Mouse (Mus musculus) embryo, embryonic 11 days (tissue): ENCODE measurements around the gene Usp38.
A peak's percentile ranks its signal among the peaks of the same experiment; 100 is the strongest.
"Not testable (repeated sequence)": the region's sequence is repeated elsewhere in the genome, so short reads cannot be mapped to it uniquely, and the experiment has no call there.

ENCODE experiments used
- DNase-seq: peaks from one replicate; pipeline ENCODE4 v3.0.0-alpha.2; 2015

Usp38 gene

DNA sequence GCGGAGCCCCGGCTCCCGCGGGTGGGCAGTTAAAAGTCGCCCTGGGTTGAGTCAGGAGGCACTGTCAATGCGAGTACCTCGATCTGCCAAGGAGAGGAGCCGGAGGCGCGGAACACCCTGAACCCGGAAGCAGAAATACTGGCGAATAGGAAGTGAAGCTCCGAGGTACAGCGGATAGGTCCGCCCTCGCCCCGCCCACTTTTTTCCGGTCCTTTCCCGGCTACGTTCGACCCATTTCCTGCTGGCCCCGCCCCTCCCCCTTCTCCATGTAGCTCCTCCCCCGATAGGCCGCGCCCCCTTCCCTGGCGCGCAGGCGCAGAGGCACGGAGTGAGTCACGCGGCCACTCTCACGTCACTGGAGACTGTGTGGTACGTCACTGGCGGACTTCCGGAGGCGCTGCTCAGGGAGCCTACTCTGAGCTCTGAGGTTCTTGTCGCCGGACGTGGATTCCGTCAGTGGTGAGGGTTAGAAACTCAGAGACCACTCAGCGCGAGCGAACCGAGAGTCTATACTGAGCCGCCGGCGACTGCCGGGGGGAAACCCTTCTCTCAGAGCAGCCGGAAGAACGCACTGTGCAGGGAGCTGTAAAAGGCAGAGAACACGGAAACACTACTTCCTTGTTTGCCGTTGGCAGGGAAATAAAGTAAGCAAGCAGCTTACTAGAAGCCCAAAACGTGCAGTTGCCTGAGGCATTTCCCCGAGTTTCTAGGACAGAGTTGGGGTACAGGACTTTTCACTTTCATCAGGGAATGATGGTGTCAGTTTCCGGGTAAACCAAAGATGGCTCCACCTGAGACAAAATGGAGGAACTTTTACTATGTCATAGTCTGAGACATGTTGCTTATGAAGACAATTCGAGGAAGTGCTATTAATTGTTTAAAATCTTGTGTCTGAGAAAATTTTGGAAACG, at the start of gene Usp38:
TSS of gene Usp38 (minus strand) at position 140 of the 911 bp plus-strand sequence.
- DNase-seq = peak; percentile 98

DNA sequence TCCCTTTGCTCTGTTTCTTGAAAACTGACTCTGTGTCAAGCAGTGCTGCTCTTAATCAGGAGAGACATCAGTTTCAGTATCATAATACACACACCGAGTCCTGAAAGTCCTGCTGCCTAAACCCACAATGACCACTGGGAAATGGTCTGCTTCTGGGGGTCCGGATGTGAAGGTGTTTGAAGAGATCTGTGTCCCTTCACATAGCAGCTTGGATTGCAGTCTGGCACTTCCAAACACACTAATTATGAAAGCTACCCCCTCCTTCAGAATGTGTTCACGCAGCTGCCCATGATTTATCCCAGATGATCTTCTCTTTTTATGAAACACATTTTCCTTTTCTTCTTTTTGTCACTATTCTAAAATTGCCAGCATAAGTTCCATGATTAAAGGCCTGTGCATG, 47.8 kb upstream of the Usp38 start:
- no peak for DNase-seq

DNA sequence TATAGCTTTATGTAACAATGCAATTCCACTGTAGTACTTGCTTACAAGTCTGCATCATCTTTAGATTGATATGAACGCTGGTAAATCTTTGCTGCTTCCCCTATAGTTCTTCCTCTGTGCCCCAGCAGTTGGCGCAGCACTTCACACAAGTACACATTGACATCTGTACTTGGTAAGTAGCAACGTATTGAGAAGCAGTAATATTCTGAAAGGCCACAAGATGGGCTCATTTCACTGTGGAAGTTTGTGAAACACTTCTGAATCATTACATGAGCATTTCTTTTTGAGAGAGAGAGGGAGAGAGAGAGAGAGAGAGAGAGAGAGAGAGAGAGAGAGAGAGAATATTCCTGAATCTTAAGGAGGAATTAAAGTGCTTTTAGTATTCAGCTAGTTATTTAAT, 47.2 kb upstream of the Usp38 start:
- DNase-seq = peak; percentile 54

DNA sequence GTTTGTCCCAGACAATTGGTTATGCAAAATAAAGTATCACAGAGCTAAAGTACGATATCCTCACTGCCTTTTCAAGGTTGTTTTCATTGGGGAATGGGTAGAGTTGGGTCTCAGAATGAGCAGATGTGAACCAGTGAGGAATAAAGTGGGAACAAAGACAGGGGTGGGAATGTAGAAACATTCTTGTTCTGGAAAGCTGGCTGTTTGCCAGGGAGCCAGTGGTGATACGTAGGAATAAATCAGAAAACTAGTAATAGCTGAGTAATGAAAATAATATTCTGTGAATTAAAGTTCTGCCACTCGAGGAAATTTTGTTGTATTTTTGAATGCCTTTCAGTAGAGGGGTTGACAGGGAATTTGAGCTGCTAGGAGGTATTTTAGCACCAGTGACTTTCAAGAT, 29.5 kb upstream of the Usp38 start:
- no peak for DNase-seq

DNA sequence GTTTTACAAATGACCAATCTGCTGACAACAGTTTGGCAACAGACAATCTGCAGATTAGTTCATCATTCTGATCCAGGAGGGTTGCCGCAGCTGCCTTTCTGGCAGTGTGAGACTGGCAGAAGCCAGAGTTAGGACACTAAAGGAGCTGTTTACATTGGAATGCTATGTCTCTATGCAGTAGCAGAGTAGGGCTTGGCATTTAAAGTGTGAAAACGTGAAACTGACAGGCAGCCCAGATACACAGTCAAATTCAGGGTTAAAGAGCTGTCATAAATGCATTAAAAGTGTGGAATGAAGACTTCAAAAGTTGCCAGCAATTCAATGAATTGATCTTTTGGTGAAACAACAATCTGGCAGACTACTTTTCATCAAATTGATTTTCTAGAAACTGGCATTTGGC, 13.3 kb upstream of the Usp38 start:
- no peak for DNase-seq

DNA sequence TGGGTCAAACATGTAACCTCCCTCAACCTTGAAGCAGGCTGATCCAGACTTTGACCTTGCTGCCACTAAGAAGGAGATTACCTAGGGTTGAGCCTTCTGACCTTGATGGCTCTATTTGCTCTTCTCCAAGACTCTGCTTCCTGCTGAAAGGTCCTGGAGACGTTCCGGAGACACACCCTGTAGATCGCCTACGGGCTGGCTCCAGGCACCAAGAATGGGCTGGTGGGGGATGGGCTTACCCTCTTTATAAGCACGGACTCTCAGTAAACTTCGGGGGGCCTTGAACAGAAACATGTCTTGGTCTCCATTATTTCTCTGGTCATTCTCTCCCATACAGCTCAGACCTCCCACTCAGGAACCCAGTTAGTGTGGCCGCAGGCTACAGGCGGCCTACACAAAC, 2.8 kb upstream of the Usp38 start:
- DNase-seq = not testable (repeated sequence)

DNA sequence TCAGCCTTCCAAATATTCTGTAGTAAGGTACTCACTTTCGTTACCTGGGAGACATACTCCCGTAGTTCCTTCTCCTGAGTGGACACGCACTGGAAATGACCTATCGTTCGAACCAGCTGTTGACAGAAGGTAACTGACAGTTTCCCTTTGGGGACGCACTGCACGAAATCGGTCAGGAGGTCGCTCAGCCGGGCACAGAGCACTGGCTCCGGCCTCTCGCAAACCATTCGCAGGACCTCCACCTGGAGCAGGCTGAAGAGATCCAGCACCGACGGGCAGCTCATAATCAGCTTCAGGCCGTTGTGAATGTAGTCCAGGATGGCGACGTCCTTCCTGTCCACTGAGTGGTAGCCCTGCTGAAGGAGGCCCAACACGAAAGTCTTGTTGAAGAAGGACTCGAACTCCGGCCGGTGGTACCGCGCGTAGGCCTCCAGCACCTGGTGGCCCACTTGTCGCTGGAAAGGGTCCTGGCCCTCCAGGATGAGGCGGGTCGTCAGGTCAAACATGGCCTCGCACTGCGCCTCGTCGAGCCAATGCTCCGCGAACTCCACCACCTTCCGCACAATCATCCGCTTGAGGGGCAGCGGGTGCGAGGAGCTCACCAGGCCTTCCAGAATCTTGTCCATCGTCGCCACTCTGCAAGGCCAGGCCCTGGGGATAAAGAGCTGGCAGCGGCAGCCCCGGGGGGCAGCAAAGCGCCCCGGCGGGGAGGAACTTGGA, 757 bp downstream of the Usp38 start:
- DNase-seq = peak; percentile 24

DNA sequence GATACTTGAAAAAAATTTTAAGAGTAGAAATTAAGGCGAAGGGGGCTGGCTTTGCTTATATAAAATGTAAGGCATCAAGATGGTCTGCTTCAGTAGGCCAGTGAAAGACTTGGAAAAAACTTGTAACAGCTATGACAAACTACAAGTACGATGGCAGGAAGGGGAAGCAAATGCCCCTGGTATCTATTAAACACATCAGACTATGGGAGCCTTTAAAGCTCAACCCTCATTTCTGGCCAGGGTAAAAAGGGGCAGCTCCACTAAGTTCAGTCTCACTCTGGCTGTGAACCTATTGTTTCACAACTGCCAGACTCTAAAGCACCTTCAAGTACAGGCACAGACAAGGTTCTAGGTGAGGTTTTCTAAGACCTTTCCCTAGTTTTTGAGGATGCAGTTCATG, 2.0 kb downstream of the Usp38 start:
- DNase-seq = no peak

DNA sequence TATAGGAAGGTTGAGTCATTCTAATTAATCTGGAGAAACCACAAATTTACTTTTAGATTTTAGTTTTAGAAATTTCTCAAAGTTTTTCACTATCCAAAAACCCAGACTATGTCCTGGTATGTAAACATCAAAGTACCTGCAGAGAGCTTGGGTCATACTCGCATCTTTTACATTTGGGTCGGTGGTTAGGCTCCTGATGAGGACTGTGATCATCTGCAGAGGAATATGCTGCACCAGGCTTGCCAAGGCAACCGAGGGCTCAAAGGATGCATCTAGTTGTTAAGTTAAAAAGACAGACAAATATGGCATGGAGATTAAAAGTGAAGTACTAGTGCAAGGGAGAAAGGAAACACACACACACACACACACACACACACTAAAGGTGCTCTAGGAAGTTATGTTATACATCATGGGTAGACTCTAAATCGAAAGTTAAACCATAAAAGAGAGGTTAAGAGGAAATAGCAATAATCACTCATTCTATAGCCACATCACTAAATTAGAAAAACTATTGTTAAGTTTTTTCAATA, 2.6 kb downstream of the Usp38 start:
- DNase-seq = no peak

DNA sequence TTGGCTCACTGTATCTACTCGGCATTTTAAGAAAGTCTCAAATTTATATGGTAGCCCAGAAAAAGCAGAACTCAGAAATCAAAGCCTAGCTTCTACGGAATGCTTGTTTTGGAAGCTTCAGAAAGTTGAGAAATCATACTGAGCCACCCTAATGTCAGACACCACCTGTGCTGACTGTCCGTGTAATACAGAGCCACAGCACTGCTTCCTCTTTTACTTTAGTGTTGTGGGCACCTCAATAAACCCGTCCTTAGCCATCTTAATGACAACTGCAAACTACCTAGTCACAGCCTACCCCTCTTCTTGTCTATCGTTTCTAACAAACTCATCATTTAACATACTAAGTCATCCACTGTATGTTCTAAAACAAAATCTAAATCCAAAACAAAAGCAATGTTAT, 4.3 kb downstream of the Usp38 start:
- no peak for DNase-seq

DNA sequence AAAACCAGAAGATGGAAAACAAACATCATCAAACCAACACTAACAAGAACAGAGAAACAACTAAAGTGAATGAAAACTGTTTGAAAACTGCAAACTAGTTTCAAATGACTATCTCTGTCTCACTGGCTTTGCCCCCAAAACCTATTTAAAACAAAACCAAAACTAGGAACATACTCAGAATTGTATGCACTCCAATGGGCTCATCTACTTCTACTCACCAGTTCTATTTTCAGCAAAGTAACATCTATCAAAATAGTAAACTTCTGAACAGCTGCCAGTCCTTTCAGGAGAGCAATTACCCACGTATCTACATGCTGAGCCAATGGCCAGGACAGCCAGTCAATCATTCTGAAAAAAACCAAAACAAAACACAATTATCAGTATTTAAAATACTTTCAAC, 9.6 kb downstream of the Usp38 start:
- no peak for DNase-seq

DNA sequence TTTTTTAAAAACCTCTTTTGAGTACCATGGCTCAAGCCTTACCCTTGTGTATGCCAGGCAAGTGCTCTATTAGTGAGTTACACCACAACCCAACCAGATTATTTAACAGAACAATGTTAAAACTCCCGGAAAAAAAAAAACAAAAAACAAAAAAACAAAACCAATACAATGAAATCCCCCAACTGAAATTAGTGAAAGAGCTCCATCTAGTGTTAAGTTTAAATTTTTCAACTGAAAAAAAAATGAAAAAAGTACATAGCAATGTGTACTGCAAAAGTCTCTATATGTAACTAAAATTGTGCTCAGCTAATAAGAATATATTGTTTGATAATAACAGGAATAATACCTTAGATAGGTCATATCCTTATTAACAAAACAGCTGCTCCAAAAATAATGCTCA, 18.1 kb downstream of the Usp38 start:
- DNase-seq = peak; percentile 39

DNA sequence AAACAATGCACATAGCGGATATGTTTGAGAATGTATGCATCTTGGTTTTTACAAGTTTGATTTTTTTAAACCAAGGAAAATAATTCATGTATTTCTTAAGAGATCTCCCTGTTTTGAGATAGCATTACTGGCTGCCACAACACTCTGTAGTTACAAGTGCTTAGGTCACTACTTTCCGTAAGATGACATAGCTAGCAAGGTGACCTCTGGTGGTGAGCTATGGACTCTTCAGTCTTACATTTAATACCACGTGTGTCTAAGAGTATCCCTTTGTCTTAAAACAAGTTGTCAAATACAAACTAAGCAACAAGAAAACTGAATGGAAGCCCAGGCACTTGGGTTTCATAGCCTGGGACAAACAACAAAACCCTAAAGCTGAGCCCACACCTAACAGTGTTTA, 22.8 kb downstream of the Usp38 start:
- peak; percentile 72 for DNase-seq

DNA sequence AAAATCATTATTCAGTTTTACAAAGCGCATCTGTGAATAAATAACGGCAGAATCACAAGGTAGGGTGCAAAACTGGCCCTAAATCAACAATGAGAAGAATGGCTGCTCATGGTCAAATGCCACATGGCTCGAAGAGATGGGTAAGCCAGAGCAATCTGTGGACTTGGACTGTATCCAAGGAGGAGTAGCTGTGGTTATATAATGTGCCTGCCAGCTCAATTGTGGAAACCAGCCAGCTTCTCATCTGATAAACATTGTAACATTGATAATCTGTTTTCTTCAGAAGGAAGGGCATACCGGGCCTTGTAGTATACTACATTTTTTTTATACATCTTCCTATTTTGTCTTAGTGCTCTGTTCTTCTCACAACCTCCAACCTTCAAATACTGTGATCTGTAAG, 31.9 kb downstream of the Usp38 start:
- DNase-seq = no peak

DNA sequence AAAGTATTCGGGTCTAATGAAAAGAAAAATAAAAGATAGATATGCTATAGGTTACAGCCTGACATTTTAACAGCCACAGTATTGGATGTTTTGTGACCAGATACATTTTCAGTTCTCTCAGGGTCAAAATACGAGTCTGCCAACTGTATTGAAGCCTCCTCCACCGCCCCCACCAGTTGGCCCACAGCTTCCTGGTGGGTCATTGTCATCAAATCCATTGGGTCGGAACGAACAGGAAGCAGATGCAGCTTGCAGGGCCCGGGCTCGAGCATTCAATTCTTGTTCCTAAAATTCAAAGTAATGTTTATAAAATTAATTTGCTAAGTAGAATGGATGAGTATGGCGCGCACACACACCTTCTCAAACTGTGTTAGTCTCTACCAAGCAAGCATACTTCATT, 33.0 kb downstream of the Usp38 start:
- no peak for DNase-seq

DNA sequence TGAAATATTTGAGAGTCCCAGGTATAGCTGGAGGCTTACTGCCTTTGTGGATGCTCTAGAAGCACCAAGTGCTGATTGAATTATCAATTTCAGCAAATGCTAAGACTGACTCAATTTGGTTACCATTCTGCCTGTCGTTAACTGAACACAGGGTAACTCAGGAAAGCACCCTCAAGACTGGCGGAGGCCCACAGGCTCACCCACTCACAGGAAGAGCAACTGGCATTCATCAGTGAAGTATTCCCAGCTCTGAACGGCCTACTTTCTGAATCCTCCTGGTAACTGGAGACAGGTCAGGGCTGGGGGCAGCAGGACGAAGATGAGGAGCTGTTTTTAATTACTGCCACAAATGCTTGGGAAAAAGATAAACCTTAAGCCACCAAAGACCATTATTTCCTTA, 34.7 kb downstream of the Usp38 start:
- DNase-seq = no peak

DNA sequence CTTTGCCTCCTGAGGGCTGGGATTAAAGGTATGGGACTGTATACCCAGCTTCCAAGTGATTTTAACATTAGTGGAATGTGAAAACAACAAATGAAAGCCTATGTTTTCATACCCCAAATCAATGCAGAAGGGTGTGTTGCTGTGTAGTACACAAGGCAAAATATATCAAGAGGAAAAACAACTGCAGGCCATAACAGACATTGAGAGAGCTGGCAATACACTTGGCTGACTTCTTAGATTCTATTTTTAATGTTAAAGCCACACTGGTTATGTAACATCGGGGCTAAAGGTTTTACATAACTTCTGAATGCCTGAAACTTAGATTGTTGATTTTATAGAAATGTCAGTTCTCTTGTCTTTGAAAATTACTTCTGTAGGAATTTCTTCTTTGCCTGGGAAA, 37.5 kb downstream of the Usp38 start:
- no peak for DNase-seq

DNA sequence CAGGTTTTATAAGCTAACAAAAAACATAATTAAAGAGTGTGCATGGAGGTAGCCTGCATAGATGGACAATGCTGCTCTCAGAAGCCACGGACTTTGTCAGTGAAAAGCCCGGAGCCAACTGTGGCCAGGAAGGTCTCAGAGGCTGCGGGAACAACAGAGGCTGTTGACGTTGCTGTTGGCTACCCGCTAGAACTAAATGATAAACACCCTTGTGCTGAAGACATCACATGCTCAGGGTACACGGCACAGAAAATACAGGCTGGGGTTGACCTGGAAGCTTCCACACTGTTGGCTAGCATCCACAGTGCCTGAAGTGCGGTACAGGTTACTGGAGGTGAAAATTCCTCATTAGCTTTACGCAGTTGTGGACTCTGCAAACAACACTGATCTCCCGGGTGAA, 43.6 kb downstream of the Usp38 start:
- no peak for DNase-seq

DNA sequence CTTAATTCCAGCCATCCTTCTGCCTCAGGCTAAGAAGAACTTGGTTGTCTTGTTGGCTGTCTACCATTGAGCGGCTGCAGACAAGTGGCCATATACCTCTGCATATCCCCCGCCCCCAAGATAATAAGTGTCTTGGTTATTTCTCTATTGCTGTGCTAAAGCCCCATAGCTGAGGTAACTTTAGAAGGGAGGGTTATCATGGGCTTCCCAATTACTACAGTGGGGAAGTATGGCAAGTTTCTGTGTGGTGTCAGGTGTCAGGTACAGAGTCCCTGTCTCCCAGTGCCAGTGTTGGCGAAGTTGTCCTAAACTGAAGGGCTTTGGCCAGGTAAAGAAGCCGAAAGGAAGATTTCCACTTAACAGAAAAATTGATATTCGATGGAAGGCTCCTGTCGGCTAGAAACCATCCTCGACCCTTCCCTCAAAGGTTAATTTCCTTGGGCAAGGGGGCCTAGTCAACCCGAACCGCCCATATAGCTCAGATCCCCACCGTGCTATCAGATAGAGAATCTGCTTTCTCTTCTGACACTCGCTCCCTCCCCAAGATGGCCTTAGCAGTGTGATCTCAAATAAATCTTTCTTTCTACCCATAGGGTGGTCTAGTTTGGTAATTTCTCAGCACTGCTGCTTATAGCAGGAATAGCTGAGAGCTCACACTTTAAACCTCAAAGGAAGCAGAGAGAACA, 44.6 kb downstream of the Usp38 start:
- no peak for DNase-seq

DNA sequence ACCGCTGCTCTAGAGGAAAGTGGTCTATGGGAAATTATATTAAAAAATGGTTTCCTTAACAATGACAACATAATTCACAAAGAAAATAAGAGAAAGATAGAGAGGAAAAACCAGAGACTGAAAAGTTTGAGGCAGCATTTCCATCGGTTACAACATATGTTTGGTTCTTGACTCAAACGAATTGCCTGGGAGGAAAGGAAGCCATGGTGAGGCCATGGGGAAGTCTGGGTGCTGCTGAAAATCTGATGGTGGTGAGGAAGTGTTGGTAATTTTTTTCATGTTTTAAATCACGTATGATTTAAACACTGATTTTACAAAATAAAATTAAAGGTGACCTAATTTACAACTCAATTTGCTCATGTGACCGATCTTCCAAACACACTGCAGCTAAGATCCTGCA, 45.3 kb downstream of the Usp38 start:
- DNase-seq = no peak

DNA sequence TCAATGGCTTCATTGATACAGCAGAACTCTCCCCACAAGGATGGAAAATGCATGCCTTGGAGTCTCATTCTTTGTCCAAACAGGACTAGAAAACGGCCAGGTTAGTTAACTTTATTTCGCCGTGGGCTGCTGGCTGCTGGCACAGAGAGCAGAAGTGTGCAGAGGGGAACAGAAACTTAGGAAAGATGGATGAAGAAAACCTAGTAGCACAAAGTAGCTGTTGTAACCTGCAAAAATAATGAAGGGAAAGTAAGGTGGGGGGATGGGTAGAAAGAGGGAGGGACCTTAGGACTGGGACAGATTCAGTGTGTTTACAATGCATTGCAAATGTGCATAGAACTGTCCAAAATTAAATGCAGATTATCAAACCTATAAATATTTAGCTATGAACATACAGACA, 51.6 kb downstream of the Usp38 start:
- DNase-seq = no peak

DNA sequence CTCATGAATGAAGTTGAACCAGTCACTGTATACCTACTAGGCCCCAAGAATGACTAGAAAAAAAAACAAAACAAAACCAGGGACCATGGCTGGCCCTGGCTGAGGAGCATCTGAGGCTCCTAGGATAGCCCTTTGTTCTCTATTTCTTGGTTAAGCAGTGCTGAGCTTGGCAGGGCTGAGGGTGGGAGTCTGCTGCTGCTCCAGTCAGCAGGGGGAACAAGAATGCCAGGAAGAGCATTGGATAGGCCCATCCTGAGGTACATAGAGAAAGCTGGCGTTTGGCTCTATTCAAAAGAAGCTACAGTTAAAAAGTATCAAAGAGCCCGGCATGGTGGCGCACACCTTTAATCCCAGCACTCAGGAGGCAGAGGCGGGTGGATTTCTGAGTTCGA, 52.1 kb downstream of the Usp38 start:
- DNase-seq = no peak

DNA sequence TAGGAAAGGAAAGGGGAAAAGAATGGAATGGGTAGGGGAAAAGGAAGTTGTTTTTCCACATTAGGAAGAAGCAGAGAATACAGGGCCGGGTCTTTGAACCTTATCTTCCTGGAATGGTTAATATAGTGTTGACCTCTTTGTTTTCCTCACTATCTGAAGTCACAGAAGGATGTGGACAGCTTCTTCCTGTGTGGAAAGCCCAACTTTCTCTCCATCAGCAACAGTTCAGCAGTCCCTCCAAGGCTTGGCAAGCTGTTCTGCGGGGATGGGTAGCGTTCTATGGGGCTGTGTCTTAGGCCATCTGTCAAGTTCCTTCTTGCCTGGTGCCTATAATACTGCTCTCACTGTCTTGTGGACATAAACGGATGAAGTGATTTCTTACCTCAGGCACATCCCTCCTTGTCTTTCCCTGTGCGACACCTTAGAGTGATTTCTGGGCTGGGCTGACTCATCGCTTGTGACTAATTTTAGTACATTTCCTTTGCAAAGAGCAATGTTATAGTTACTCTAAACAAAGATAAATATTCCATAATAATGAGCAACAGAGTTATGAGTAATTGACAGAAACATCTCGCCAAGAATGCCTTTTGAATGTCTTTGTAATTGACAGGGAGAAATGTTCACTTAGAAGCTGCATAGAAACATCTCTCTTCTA, 52.7 kb downstream of the Usp38 start:
- DNase-seq = no peak
